Mouse (Mus musculus): ENCODE results near the gene Xrcc4.
"Not testable (repeated sequence)": the region's sequence is repeated elsewhere in the genome, so short reads cannot be mapped to it uniquely, and the experiment has no call there.

The Xrcc4 gene

DNA sequence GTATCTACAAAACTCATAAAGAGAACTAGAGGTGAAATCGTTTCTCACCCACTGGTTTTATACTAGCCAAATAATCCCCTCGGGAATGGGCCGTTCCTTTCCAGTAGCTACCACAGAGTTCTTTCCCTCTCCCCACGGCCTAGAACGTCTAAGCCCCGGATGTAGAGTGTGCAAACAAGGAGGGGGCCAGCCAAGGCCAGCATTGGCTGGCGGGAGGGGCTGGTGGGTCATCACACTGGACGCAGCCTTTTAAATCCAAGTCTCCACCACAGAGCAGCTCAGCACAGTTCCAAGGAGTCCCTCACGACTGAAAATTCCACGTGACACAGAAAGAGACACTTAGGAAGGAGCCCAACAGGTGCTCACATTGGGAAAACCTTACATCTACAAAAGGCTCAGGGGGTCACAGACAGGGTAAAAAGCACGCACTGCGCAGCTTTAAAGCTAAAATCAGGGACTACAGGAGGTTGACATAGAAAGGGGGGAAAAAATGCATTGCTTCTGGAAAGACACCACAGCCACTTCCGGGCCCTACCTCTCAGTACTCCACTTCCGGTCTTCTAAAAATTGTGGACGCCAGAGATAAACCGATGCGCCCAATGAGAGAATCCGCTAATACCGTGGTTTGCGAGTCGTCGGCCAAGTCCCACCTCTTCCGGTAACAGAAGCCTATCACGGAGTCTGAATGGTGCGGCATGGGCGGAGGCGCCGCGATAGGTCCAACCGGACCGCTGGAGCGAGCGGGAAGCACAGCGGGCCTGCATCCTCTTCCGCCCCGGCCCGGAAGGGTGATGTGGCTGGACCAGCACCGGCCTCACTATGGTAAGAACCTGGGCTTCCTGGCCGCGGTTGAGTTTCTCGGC, at the start of gene Xrcc4, which contains the start of gene Tmem167:
Gene Xrcc4, minus strand, starts transcription at position 647 of the 863 bp plus-strand sequence.
Gene Tmem167, plus strand, starts transcription at position 162 of the 863 bp plus-strand sequence.
- peak; percentile 86 for DNase-seq (ENCODE audit: low spot score)

DNA sequence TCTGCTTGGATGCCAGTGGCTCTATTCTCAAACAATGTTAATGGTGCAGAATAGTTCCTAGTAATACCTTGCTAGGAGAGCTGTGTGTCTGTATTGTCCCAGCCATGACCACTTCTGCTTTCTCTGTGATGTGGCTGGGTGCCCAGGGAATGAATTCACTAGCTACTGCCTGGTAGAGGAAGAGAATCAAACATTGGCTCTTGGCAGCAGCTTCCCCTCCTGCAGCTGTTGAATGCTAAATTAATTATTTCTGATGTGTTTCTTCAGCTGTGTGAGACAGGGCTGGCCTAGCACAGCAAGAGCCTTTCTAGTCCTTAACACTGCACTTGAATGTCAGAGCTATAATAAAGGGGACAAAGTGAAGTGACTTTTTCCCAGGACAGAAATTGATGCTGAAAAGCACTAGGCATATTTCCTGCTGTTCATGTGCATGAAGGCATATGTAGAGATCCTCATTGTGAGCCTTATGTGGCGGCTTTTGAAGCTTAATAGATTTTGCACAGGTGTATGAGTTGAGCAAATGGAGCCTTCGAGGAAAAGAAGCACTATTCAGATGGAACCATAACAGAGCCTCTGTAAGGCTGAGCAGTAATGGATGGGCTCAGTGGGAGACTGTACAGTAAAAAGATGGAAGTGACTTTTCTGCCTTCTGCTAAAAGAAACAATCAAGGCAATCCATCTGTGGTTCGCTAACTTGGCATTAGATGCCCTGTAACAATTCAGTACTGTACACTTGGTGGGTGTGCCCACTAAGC, 46.9 kb upstream of the Xrcc4 start:
- no peak for DNase-seq (ENCODE audit: low spot score)

DNA sequence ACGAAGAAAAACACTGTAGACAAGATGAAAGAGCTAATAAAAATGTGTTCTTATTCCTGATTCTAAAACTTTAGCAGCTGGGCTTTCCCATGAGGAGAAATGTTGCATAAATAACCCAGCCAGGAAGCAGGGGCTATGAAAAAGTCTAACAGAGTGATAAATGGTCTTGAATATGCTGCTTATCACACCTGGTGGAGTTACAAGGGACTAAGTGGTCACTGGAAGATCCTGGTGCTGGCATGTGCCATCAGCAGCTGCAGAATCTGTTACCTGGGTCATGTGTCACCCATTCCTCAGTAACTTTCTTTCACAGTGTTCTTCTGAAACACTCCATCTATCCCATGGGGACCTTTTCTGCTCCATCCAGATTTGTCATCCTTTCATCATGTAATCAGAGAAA, 22.3 kb upstream of the Xrcc4 start:
- DNase-seq (ENCODE audit: low spot score), result no peak

DNA sequence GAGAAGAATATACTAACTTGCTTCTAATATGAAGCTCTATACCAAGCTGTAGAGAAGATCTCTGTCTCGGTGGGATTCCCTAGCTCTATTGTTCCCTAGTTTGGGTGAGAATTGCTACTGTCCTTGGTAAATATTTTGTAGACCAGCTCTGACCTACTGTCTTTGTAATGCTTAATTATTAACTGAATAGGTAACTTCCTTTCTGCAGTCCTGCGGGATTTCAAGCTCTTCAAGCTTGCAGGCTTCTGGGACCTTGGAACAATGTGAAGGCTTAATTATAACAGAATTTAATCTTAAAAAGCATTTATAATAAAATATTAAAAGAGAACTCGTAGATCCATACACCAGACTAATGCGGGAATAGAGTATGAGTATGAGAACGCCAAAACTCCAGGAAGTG, 19.3 kb upstream of the Xrcc4 start:
- DNase-seq (ENCODE audit: low spot score), result not testable (repeated sequence)

DNA sequence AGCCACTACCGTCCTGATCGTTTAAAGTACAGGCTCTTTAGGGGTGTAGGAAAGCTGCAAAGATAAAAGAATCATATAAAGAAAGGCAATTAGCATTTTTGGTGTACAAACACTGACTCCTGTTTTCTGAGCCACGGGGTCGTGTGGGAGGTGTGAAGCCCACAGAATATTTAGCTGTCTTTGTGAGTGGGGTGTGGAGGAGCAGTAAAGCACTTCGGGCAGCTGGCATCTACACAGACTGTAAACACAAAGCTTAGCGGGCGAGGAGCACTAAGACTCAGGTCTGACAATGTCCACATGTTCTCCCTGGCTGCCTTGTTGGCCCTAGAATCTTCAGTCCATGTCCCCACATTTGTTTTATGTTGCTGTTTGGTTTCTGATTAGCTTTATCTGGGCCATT, 16.7 kb upstream of the Xrcc4 start:
- DNase-seq (ENCODE audit: low spot score), result no peak

DNA sequence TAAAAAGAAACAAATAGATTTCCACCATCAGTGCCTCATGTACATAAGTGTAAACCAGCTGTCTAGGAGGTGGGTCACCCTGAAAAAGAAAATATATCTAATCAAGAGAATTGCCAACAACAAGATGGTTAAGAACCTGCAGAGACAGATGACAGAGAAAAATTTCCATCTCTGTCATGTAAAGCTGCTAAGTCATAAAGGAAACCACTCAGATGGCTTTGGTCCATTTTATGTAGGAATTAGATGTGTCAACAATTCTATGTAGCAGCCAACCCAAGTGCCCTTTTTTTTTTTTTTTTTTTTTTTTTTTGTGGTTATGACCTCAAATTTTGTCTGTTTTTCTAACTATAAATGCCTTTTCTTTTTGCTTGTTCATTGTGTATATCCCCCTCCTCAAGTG, 12.1 kb upstream of the Xrcc4 start:
- DNase-seq (ENCODE audit: low spot score), result no peak

DNA sequence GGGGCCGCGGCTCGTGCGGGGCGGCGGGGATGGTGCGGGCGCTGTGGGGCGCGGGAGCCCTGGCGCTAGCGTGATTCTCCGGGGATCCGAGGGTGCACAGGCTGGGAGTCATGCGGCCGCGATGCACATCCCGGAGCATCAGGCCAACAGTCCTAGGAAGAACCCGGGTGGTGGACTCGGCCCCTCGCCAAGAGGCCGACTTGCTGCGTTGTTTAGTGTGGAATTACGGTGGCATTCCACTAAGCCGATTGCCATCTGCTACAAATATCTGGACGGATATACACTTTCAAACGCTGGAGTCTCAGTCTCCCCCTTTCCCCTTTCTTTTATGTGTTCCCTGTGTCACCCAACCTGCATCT, 396 bp upstream of the Xrcc4 start:
- DNase-seq (ENCODE audit: low spot score), result no peak

DNA sequence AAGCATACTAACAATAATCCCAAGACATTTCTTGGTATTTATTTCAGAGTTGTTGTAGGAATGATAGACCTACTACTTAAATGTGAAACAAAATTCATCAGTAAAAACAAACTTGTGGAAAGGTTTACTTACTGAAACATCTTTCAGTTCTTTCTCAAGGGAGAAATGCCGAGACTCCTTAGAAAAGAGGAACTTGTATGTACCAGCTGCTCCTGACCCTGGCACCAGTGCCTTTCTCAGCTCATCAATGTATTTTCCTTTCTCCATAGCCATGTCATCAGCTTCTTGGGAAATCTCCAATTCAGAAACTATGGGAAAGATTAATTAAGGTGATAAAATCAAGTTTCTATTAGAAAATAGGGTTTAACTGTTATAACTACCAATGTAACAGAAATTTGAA, 27.5 kb downstream of the Xrcc4 start:
- DNase-seq (ENCODE audit: low spot score), result no peak

DNA sequence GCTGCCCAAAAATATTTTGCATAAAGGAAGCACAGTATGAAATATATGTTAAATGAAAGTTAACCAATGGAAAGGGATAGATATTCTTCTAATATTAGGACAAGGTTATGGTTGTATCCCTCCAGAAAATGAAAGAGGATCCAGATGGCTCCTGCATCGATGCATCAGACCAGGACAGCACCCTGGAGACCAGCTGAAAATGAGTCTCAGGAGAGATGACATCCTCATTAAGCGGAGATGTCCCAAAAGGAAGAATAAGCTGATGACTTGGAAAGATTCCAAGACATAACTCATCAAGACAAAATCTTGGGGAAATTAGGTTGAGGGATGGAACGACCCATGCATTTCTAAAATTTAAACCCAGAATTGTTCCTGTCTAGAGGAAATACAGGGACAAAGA, 37.0 kb downstream of the Xrcc4 start:
- DNase-seq (ENCODE audit: low spot score), result no peak

DNA sequence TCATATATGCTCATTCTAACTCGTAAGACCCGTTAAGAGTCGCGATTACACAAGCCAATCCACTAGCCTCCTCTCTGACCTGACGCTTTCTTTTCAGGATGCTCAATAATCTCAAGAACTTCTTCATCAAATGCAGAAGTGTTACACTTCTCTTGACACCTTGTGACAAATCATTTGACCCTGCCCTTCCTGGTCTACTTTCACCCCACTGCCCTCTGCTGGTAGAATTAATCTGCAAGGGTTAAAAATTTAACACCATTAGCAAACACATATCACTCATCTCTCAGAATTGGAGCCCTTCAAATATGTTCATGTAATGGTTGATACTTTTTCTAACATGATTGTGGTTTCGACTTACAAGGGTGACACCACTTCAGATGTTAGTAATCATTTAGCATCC, 37.7 kb downstream of the Xrcc4 start:
- DNase-seq (ENCODE audit: low spot score), result no peak

DNA sequence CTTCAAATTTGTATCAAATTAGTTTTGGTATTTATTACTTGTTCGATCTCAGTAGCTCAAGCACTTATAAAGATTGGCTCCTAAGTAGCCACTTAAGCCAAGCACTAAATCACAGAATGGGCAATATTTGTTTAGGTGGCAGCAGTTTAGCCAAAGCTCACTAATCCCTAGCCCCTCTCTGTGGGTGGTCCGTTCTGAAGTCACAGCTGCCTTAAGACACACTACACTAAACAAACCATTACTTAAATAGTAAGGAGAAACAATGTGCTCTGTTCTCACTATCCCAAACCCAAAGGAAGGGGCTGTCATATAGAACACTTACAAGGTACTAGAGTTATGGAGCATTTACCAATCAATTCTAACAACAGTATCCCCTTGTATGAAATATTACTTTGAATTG, 49.8 kb downstream of the Xrcc4 start:
- DNase-seq (ENCODE audit: low spot score), result no peak

DNA sequence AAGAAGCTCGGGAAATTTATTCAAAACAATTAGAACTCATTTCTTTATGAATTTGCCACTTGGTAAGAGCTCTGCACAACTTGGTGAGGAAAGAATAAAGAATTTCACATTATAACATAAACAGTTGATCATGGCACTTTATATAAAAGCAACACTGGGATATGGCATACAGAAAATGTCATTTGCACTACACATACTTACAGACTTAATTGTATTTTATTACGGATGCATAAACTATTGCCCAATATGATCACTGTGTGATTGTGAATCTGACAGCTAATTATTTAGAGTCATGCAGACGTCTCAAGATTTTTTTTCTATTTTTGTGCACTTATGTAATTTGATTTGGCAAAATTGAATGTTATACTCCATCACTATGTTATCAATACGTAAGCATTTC, 56.4 kb downstream of the Xrcc4 start:
- no peak for DNase-seq (ENCODE audit: low spot score)

DNA sequence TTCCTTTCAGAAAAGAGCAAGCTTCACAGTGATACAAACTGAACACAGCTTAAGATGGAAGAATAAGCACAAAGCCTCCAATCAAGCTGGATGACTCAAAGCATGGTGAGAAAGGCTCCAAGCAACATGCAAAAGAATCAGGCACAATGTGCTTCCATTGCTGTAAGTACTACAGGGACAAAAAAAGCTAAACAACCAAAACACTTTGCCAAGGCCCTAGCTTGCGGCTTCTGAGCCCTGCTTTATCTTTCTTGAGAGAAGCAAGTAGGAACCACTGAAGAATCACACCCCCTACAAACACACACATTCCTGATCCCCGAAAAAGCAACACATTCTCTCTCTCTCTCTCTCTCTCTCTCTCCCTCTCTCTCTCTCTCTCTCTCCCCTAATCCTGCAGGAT, 56.9 kb downstream of the Xrcc4 start:
- DNase-seq (ENCODE audit: low spot score), result no peak

DNA sequence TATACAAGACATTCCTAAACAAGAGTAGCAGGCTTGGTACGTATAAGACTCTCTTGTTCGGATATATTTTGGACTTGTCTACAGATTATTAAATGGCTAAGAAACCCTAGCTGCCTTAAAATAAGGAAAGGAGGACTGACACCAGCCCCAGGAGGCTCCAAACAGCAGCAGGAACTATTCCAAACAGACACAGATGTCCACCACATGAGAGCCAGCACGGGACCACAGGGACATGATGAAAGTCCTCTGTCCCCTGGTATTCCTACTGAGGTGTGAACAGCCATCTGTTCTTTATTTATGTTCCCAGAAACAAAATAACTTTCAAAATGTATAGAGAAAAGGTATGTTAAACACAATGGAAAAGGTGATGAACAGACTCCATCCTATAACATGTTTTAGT, 58.5 kb downstream of the Xrcc4 start:
- DNase-seq (ENCODE audit: low spot score), result no peak

DNA sequence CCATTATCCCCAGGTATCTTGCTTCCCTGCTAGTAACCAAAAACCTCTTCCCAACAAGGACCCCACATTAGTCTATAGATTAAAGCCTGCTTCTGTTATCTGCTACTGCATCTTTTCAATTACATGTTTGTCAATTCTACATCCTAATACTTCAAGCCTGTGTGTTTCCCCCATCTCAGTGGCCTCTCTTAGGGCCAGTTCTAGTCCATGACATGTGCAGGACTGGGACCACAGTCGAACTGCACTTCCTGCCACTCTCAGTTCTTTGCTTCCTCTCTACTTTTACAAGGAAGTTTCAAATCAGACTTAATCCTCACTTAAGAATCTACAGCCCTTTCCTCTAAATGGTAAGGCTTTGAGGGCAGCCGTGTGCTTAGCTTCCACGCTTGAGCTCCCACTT, 76.8 kb downstream of the Xrcc4 start:
- DNase-seq (ENCODE audit: low spot score), result no peak

DNA sequence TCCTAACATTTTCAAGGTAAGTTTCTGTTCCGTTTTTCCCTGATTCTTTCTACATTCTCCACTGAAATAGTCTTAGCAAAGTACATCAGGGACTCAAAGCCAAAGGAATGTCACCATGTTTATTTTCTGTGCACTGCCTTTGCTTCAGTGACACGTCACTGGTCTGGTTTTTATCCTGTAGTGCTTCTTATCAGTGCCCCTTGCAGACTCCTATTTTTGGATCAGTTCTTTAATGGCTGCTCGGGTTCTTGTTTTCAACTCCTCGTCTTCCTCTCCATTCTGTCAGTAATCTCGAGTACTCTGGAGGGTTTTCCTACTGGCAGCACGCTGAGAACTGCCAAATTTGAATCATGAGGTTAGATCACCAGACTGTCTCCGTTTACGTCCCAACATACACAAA, 77.2 kb downstream of the Xrcc4 start:
- no peak for DNase-seq (ENCODE audit: low spot score)

DNA sequence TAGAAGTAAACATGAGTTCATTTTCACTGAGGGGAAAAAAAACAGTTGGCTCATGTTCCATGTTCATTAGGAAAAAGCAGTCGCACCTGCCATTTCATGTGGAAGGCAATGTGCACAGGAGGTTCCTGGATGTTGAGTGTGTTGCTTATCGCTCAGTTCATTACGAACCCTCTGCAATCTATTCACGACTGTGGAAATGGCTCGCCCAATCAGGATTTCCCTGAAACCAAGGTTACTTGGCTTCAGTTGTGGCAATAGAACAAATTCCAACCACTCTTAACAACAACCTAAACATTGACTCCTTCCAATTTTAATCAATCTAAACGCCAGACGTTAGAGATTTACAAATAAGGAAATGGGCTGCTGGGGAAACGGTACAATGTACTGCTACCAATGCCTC, 78.3 kb downstream of the Xrcc4 start:
- DNase-seq (ENCODE audit: low spot score), result no peak

DNA sequence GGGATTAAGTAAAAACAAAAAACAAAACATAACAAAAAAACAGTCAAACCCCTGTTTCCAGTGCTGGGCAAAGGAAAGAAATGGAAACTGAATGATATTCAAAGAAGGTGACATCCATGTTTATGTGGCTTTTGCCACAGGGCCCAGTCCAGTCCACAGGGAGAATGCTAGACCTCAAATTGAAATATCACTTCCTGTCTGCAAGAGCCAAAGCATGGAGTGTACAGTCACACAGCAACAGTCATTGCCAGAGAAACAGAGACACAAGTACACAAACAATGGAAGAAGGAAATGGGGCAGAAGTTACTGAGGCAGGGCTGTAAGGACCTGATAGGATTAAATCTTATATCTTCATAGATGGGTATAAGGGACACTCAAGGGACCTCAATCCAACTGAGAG, 79.6 kb downstream of the Xrcc4 start:
- DNase-seq (ENCODE audit: low spot score), result no peak

DNA sequence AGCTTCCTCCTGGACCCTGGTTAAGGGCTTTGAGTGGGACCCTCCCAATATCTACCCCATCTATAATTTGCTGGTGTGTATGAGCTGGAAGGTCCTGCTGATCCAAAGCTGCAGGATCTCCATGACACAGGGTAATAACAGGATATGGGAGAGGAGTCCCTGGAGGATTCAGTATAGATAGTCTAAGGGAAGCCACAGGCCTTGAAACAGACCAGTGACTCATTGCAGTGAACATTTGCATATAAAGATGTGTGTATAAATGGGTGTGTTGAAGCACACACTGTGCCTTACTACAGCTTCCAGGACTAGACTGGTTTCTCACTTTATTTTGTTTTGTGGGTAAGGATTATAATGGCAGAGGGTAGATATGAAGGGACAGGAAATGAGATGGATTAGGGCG, 83.8 kb downstream of the Xrcc4 start:
- no peak for DNase-seq (ENCODE audit: low spot score)

DNA sequence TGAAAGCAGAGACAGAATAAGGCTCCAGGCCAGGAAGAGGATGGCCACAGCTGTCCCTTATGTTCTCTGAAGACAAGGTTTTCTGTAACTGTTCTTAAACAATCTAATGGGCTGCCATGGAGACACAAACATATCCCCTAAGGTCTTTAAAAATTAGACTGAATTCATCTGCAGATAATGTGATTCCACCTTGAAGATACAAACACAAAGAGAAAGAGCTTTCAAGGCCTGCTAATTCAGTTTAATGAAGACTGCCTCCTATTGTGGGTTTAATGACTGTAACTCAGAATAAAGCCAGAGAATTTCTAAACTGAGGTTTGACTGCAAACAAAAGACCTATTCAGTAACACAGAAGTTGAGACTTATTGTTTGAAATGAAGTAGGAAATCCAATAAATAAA, 91.9 kb downstream of the Xrcc4 start:
- DNase-seq (ENCODE audit: low spot score), result no peak

DNA sequence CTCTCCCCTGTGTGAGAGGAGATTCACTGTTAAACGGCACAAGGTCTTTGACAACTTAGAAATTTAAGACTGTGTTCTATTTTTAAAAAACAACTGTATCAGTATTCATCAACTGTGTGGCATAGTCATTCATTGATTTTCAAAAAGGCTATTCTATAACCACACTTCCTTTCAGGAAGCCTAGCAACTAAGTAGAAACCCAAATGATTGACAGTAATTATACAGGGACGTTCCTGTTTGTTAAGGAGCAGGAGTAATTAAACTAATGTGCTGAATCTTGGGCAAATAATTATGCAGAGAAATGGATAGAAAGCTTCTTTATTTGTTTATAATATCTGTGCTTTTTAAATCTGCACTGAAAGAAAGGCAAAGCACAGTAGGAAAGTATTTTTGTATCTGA, 103.3 kb downstream of the Xrcc4 start:
- no peak for DNase-seq (ENCODE audit: low spot score)

DNA sequence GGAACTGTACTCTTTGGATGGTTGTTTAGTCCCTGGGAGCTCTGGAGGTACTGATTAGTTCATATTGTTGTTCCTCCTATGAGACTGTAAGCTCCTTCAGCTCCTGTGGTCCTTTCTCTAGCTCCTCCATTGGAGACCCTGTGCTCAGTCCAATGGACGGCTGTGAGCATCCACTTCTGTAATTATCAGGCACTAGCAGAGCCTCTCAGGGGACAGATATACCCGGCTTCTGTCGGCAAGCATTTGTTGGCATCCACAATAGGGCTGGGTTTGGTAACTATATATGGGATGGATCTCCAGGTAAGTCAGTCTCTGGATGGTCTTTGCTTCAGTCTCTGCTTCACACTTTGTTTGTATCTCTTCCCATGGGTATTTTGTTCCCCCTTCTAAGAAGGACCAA, 118.5 kb downstream of the Xrcc4 start:
- no peak for DNase-seq (ENCODE audit: low spot score)

DNA sequence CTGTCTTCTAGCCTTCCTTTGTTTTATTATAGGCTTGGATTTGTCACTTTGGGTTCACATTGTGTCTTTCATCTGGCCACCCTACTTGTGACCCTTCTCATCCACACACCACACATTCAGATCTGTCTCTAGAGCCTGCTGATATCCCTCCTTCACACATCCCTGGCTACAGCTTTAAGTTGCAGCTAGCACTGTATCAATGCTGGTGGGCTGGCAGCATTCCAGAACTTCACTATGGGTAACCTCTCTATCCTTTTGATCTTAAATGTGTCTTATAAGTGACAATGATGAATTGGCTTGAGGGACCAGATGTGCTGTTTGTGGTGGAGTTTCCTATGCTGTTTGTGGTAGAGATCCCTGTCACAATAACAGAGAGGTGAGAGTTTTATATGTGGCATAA, 120.7 kb downstream of the Xrcc4 start:
- DNase-seq (ENCODE audit: low spot score), result no peak

DNA sequence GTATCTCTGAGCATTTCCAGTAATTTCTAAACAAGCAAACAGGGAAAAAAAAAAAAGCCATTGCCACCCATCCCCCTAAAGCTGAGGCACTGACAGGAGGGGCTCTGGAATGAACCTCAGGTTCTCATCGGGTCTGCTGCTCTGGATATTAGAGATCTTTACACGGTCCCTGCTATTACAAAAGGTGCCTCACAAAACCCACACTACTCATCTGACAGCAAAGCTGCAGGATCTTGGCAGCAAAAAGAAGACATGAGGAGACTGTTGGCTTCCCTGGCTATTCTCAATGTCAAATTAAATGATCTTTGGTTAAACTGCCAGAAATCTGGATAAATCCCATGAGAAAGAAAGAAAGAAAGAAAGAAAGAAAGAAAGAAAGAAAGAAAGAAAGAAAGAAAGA, 145.1 kb downstream of the Xrcc4 start:
- DNase-seq (ENCODE audit: low spot score), result no peak

Data from urinary bladder, postnatal 10 days (tissue).